Mouse (Mus musculus): ENCODE measurements around the gene 5530401A14Rik. TPM values are rescaled to one million over a fixed set of nuclear protein-coding genes. Genes with fewer than 3 reads are reported as not detected.

5530401A14Rik gene
- total and polyA plus RNA-seq, 2 experiments from 2014 or later: 0.23 TPM; not detected in 1

DNA sequence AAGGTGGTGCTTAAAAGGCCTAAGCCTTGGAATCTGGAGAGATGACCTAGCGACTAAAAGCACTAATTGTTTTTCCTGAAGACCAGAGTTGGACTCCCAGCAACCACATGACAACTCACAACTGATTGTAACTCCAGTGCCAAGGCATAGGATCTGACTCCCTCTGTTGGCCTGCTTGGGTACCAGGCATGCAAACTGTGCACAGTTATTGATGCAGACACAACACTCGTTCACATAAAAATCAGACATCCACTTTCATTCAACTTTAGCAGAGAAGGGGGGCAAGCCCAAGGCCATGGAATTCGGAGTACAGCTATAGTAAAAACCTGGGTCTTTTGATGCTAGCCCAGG lies 14.8 kb upstream of the 5530401A14Rik start:
- H3K36me3 ChIP-seq (ENCODE audit: insufficient read depth): no peaks in the 10 kb centered on the region
- no peak overlapping the region for H3K4me2 ChIP-seq (ENCODE audit: low read depth)
- no peak overlapping the region for H3K4me3 ChIP-seq (ENCODE audit: low read depth, low read length)
- H3K27ac ChIP-seq (ENCODE audit: low read depth, low read length): no peak overlapping the region
- ATAC-seq (no peak), DNase-seq (no peak)
- no peaks in the 10 kb centered on the region for H3K27me3 ChIP-seq (ENCODE audit: insufficient read depth, low read length)
- H3K4me1 ChIP-seq (ENCODE audit: insufficient read depth): peaks cover 3% of the 10 kb centered on the region; the same call in 1 of the 2 replicates
- H3K9ac ChIP-seq: no peak overlapping the region
- no peaks in the 10 kb centered on the region for H3K9me3 ChIP-seq (ENCODE audit: low read length)
- WGBS: 64% methylated on average over 3 of the region's 3 CpGs
- TF ChIP-seq CTCF (IDR thresholded peaks at IDR 0.05; ENCODE audit: low read depth): peak; percentile 27; the same call in 1 of the 2 replicates

DNA sequence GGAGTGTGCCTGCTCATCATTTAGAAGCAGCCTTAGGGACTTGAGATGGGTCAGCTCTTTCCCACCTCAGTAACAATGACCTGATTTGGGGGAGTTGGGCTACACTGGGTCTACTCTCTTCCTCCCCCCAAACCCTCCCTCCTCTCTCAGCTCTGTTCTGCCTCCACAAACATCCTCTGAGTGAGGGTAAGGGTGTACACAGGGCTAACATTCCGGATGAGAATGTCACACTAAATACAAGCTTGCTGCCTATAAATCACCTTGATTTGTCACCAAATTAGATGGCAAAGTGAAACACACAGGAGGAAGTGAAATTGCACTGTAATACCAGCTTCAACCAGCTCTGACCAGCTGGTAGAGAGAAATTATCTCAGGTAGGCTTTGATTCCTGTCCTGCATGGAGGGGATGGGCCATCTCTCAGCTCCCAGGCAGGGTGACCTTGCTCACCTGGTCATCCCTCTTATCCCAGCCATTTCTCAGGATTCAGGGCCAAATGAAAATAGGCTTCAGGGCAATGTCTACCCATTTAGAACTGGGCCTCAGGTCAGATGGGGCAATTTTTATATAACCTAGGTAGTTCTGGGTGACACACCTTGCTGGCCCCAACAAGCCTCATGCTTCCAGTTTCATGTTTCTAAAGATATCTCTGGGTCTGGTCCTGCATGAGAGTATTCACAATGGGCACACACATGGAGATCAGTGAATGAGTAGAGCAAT lies 12.5 kb upstream of the 5530401A14Rik start:
- DNase-seq (no peak), ATAC-seq (no peak)
- Histone ChIP-seq H3K36me3 (ENCODE audit: insufficient read depth) (no peaks in the 10 kb centered on the region), H3K27ac (ENCODE audit: low read depth, low read length) (no peak overlapping the region), H3K4me3 (ENCODE audit: low read depth, low read length) (no peak overlapping the region), H3K4me2 (ENCODE audit: low read depth) (no peak overlapping the region), H3K9me3 (ENCODE audit: low read length) (no peaks in the 10 kb centered on the region), H3K27me3 (ENCODE audit: insufficient read depth, low read length) (no peaks in the 10 kb centered on the region), H3K4me1 (ENCODE audit: insufficient read depth) (peaks cover 3% of the 10 kb centered on the region; the same call in 1 of the 2 replicates), H3K9ac (no peak overlapping the region)
- WGBS: 83% methylated on average over 1 of the region's 1 CpGs
- TF ChIP-seq CTCF (IDR thresholded peaks at IDR 0.05; ENCODE audit: low read depth): no peak

DNA sequence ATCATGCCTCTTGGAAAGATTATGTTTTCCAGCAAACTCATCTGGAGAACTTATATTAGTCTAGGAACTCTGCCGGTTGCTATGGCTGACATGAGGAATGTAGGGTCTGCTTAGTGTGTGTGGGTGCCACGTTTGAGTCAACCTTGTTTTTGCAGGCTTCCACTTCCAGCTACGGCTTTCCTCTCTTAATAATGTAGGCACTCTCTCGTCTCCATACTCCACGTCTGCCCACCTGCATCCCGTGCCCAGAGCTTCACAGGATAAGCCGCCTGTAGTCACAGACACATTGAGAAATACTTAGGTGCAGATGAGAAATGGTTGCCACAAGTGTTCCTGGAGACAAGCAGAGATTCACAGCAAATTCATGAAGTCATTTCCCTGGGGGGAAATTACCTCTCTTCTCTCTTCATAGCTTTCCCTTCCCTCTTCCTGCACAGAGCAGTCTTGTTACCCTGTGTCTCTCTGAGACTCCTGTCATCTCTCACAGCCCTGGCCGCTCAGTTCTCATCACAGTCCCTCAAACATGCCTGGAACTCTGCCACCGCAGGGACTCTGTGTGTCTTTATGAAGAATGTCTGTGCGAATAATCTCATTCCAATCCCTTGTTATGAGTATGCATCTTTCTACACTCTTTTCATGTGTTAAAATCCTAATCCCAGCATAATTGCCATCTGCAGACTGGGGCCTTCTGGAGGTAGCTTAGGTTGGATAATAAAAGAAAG lies 5.3 kb downstream of the 5530401A14Rik start:
- 38% methylated on average over 10 of the region's 10 CpGs for WGBS
- no peak for DNase-seq
- no peak overlapping the region for H3K9ac ChIP-seq

DNA sequence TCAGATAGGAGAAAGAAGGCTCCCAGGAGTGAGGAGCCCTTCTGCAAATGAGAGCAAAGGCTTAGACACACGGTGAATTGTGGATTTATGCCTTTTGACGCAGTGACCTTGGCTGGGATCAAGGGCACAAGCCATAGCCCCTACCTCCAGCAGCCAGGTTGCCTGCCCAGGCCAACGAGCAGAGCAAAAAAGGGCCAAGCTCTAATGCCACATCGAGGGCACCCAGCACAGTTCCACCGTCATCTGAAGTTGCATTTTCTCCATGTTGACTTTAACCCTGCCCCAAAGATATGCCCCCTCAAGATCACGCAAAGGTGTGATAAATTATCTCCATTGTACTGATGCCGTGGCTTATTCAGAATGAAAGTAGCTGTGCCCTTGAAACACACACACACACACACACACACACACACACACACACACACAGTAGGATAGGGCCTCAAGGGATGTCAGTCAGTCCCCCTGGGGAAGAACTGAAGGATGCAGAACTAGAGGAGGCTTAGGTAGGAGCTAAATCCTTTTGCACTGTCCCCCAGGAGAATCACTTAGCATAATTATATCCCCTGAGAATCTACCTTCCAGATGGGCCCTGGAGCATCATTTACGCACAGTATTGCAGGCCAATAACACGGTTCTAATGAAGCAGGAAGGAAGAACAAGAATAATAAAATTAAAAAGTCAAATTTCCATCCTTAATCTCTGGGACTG lies 11.2 kb downstream of the 5530401A14Rik start:
- H3K27ac ChIP-seq (ENCODE audit: low read depth, low read length): no peak overlapping the region
- no peaks in the 10 kb centered on the region for H3K9me3 ChIP-seq (ENCODE audit: low read length)

More for the DNA sequence above, 5.3 kb downstream of the 5530401A14Rik start:
- no peak for TF ChIP-seq CTCF (IDR thresholded peaks at IDR 0.05; ENCODE audit: low read depth)
- H3K4me2 ChIP-seq (ENCODE audit: low read depth): no peak overlapping the region
- peaks cover 3% of the 10 kb centered on the region; the same call in 1 of the 2 replicates for H3K4me1 ChIP-seq (ENCODE audit: insufficient read depth)
- H3K9me3 ChIP-seq (ENCODE audit: low read length): no peaks in the 10 kb centered on the region
- no peaks in the 10 kb centered on the region for H3K36me3 ChIP-seq (ENCODE audit: insufficient read depth)
- no peak overlapping the region for H3K4me3 ChIP-seq (ENCODE audit: low read depth, low read length)
- no peaks in the 10 kb centered on the region for H3K27me3 ChIP-seq (ENCODE audit: insufficient read depth, low read length)
- ATAC-seq: peak; percentile 12; the same call in 1 of the 2 replicates
- no peak overlapping the region for H3K27ac ChIP-seq (ENCODE audit: low read depth, low read length)

DNA sequence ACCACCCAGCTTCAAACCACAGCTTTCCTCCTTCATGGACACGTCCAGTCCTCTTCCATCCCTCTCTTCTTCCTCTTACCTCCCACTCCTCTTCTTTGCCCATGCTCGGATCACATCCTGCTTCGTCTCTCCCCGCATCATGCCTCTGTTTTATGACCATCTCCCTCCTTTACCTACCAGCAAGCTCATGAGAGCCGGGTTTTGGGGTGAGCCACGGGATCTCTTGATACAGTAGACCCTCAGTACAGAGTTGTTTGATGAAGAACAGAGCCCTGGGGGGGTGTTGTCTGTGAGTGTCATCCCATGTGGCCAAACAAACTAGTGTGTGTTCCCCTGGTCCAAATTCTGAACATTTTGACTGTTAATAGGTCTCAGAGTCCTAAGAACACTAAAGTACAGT lies 36.0 kb downstream of the 5530401A14Rik start:
- H3K4me1 ChIP-seq (ENCODE audit: insufficient read depth): peaks cover 12% of the 10 kb centered on the region; the same call in 1 of the 2 replicates
- DNase-seq (no peak), ATAC-seq (no peak)
- H3K9ac ChIP-seq: no peak overlapping the region
- no peaks in the 10 kb centered on the region for H3K9me3 ChIP-seq (ENCODE audit: low read length)
- no peak overlapping the region for H3K4me3 ChIP-seq (ENCODE audit: low read depth, low read length)
- 91% methylated on average over 6 of the region's 6 CpGs for WGBS
- no peak overlapping the region for H3K27ac ChIP-seq (ENCODE audit: low read depth, low read length)
- TF ChIP-seq CTCF (IDR thresholded peaks at IDR 0.05; ENCODE audit: low read depth): no peak
- no peaks in the 10 kb centered on the region for H3K36me3 ChIP-seq (ENCODE audit: insufficient read depth)
- H3K27me3 ChIP-seq (ENCODE audit: insufficient read depth, low read length): no peaks in the 10 kb centered on the region
- H3K4me2 ChIP-seq (ENCODE audit: low read depth): no peak overlapping the region

More for the DNA sequence above, 11.2 kb downstream of the 5530401A14Rik start:
- DNase-seq (no peak), ATAC-seq (no peak)
- no peak for TF ChIP-seq CTCF (IDR thresholded peaks at IDR 0.05; ENCODE audit: low read depth)
- 66% methylated on average over 9 of the region's 9 CpGs for WGBS
- Histone ChIP-seq H3K4me2 (ENCODE audit: low read depth) (no peak overlapping the region), H3K36me3 (ENCODE audit: insufficient read depth) (no peaks in the 10 kb centered on the region), H3K4me1 (ENCODE audit: insufficient read depth) (no peaks in the 10 kb centered on the region), H3K4me3 (ENCODE audit: low read depth, low read length) (no peak overlapping the region), H3K9ac (no peak overlapping the region), H3K27me3 (ENCODE audit: insufficient read depth, low read length) (no peaks in the 10 kb centered on the region)

DNA sequence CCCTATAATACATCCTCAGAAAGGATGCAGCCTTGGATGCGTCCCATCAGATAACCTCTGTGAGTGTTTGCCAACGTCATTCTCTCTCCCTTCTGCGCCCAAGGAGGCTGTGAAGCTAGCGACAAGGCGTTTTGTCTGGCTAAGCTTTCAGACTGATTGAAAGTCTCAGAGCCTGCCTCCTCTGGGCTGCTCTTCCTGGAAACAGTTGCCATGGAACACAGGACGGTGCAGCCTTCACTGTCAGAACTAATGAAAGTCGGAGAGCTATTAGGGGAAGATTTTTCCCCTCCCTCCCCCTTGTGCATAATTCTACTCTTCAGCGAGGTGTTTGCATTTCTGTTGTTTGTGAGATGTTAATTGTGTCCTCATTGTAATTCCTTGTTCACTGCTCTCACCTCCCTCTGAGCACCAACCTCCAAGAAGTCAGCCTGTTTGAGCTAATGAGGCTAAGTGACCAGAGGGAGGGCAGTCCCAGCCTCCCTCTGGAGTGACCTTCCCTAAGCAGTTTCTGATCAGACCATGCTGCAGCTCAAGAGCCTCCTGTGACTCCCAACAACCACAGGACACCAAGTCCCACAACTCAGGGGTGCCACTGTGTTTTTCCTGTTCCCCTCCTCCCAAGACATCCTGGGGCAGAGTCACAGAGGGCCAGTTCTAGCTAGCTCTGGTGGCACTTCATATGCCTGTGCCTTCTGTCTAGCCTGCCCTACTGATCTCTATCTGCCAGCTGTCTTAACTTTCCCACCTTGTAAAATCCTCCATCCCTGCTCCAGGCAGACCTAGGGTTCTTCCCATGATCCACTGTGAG lies 37.3 kb downstream of the 5530401A14Rik start:
- Histone ChIP-seq H3K27me3 (ENCODE audit: insufficient read depth, low read length) (no peaks in the 10 kb centered on the region), H3K36me3 (ENCODE audit: insufficient read depth) (no peaks in the 10 kb centered on the region), H3K4me2 (ENCODE audit: low read depth) (no peak overlapping the region), H3K9ac (peak overlapping the region; percentile 22; the same call in 1 of the 2 replicates), H3K27ac (ENCODE audit: low read depth, low read length) (peak overlapping the region; percentile 73), H3K4me1 (ENCODE audit: insufficient read depth) (peaks cover 12% of the 10 kb centered on the region; the same call in 1 of the 2 replicates), H3K9me3 (ENCODE audit: low read length) (no peaks in the 10 kb centered on the region), H3K4me3 (ENCODE audit: low read depth, low read length) (no peak overlapping the region)
- 0% methylated on average over 8 of the region's 8 CpGs for WGBS
- ATAC-seq (peak; percentile 98), DNase-seq (peak; percentile 70)
- TF ChIP-seq CTCF (IDR thresholded peaks at IDR 0.05; ENCODE audit: low read depth): no peak
